Mouse (Mus musculus): ENCODE data around the gene Pla2g4b.

- TF ChIP-seq CTCF (IDR thresholded peaks at IDR 0.05; ENCODE audit: control insufficient read depth, insufficient read depth, insufficient read length) (no peak), MYOG (IDR thresholded peaks at IDR 0.05; ENCODE audit: control insufficient read depth, extremely low read depth, insufficient read length) (no peak), FOSL1 (IDR thresholded peaks at IDR 0.05; ENCODE audit: insufficient read depth, low read length, poor library complexity, severe bottlenecking) (no peak), USF1 (IDR thresholded peaks at IDR 0.05; ENCODE audit: low read depth) (no peak)
These were observed 21.7 kb downstream of the Pla2g4b start for GRCm38 (mm10) chr2:120054771-120055552.
